8 mouse cellular contexts compared by ENCODE assay signal in genomic region chr7:100926311-100926923, GRCm38 (mm10). TPM values are rescaled to one million over a fixed set of nuclear protein-coding genes. Genes with fewer than 3 reads are reported as not detected.
DNase-seq lines count a peak whose midpoint lies in the region; ATAC-seq and TF ChIP-seq lines count a peak whose summit lies in the region.

No protein-coding gene starts in this region.

- no peak for TF ChIP-seq CTCF in lung, adult 2 months (IDR thresholded peaks at IDR 0.05; ENCODE audit: insufficient read depth, low read length)

- no peak overlapping the region for H3K27ac ChIP-seq in forebrain, embryonic 13.5 days
- peak overlapping the region; percentile 52 for H3K27ac ChIP-seq in kidney, embryonic 16.5 days (ENCODE audit: low read length)

- peaks cover 93% of the 10 kb centered on the region for H3K79me2 ChIP-seq in myocyte (ENCODE audit: control insufficient read depth, insufficient read depth)

- WGBS in lung, adult 2 months: 32% methylated on average over 12 of the region's 12 CpGs
- WGBS in forebrain, embryonic 13.5 days: 28% methylated on average over 12 of the region's 12 CpGs
- 8% methylated on average over 12 of the region's 12 CpGs for WGBS in kidney, embryonic 16.5 days

- peak overlapping the region; percentile 2 for H3ac ChIP-seq in myocyte (ENCODE audit: control insufficient read depth, insufficient read length)

- H3K4me1 ChIP-seq in lung, adult 2 months (ENCODE audit: control insufficient read depth, insufficient read depth, low read length): 0 out of 2 replicates have a peak, but pooled peaks cover 11% of the 10 kb centered on the region
- peaks cover 92% of the 10 kb centered on the region for H3K4me1 ChIP-seq in forebrain, embryonic 13.5 days
- H3K4me1 ChIP-seq in kidney, embryonic 16.5 days (ENCODE audit: insufficient read depth, low read length): peaks cover 87% of the 10 kb centered on the region

- peak overlapping the region; percentile 55 for H3K9ac ChIP-seq in forebrain, embryonic 13.5 days
- H3K9ac ChIP-seq in kidney, embryonic 16.5 days (replicated peaks; ENCODE audit: low read length): peak overlapping the region; percentile 99

- DNase-seq in lung, adult 2 months: no peak
- DNase-seq in lung, postnatal 36 days: no peak
- DNase-seq in cerebellum, postnatal 25 days: no peak
- no peak for DNase-seq in embryo, embryonic 11 days
- DNase-seq in spleen, adult 12 weeks (ENCODE audit: low spot score): no peak

- TF ChIP-seq POLR2A in lung, adult 2 months (IDR thresholded peaks at IDR 0.05; ENCODE audit: borderline replicate concordance, extremely low read depth, low read depth, low read length): no peak
- TF ChIP-seq POLR2A in myocyte (IDR thresholded peaks at IDR 0.05; ENCODE audit: insufficient read length, low read depth): no peak

- H3K36me3 ChIP-seq in forebrain, embryonic 13.5 days (ENCODE audit: poor library complexity, severe bottlenecking): 0 out of 2 replicates have a peak, but pooled peaks cover 12% of the 10 kb centered on the region
- H3K36me3 ChIP-seq in kidney, embryonic 16.5 days (ENCODE audit: insufficient read depth, low read length): peaks cover 25% of the 10 kb centered on the region
- H3K36me3 ChIP-seq in myocyte (ENCODE audit: control insufficient read depth, insufficient read depth): no peaks in the 10 kb centered on the region

- H3K4me2 ChIP-seq in forebrain, embryonic 13.5 days: peak overlapping the region; percentile 93
- peak overlapping the region; percentile 86 for H3K4me2 ChIP-seq in kidney, embryonic 16.5 days (replicated peaks; ENCODE audit: low read depth, low read length)
- peak overlapping the region; percentile 97 for H3K4me2 ChIP-seq in myocyte (ENCODE audit: low read depth)

- ATAC-seq in forebrain, embryonic 13.5 days: no peak
- ATAC-seq in kidney, embryonic 16.5 days (ENCODE audit: low FRiP score, low TSS enrichment): peak; percentile 22; the same call in 1 of the 2 replicates

- peaks cover 10% of the 10 kb centered on the region for H3K27me3 ChIP-seq in forebrain, embryonic 13.5 days
- H3K27me3 ChIP-seq in kidney, embryonic 16.5 days (ENCODE audit: insufficient read depth, low read length): no peaks in the 10 kb centered on the region
- H3K27me3 ChIP-seq in myocyte (ENCODE audit: control insufficient read depth, insufficient read depth, insufficient read length): no peaks in the 10 kb centered on the region

- no peaks in the 10 kb centered on the region for H3K9me3 ChIP-seq in forebrain, embryonic 13.5 days (replicated peaks)
- no peaks in the 10 kb centered on the region for H3K9me3 ChIP-seq in kidney, embryonic 16.5 days (ENCODE audit: low read length)

- H3K4me3 ChIP-seq in lung, adult 2 months (replicated peaks; ENCODE audit: extremely low read depth, low read depth, low read length): peak overlapping the region; percentile 25
- peak overlapping the region; percentile 31 for H3K4me3 ChIP-seq in forebrain, embryonic 13.5 days
- peak overlapping the region; percentile 88 for H3K4me3 ChIP-seq in kidney, embryonic 16.5 days (ENCODE audit: low read length)
- peak overlapping the region; percentile 75 for H3K4me3 ChIP-seq in myocyte

TF ChIP-seq in myocyte, 11 proteins besides CTCF, POLR2A, EP300 and RAD21:
- TF ChIP-seq MYOD1 (IDR thresholded peaks at IDR 0.05; ENCODE audit: control insufficient read depth in 1 of 3, insufficient read length in 2 of 3, low read depth in 2 of 3) (peak in 2 of 3 experiments; percentile 39 to 45), USF1 (IDR thresholded peaks at IDR 0.05; ENCODE audit: low read depth) (no peak), SRF (IDR thresholded peaks at IDR 0.05; ENCODE audit: control insufficient read depth, insufficient read length, low read depth) (no peak), POLR2AphosphoS2 (IDR thresholded peaks at IDR 0.05; ENCODE audit: insufficient read length, low read depth) (no peak), TCF3 (IDR thresholded peaks at IDR 0.05; ENCODE audit: insufficient read length, low read depth) (no peak), TCF12 (IDR thresholded peaks at IDR 0.05; ENCODE audit: insufficient read depth, poor library complexity, severe bottlenecking) (no peak), MYOG (IDR thresholded peaks at IDR 0.05; ENCODE audit: control insufficient read depth in 1 of 3, insufficient read depth in 1 of 3, insufficient read length in 2 of 3, low read depth in 2 of 3) (peak in 1 of 3 experiments; percentile 20), CEBPB (IDR thresholded peaks at IDR 0.05; ENCODE audit: insufficient read depth, poor library complexity, severe bottlenecking) (no peak)
TF ChIP-seq in myocyte: peak in this region for 2.

RNA-seq across cellular contexts. Expression of gene Arhgef17, which starts 5.5 kb away (rescaled TPM):
- 56.6 and 59.0 TPM in 2 replicates for polyA plus RNA-seq in lung, adult 2 months (2012; rRNA removed)
- polyA plus RNA-seq in forebrain, embryonic 13.5 days (2015; fragmentation: Nextera tagmentation; extraction: Ambion mirVana): 4.4 and 4.7 TPM in 2 replicates
- 10.7 and 10.8 TPM in 2 replicates for polyA plus RNA-seq in kidney, embryonic 16.5 days (2015; fragmentation: Nextera tagmentation; extraction: Ambion mirVana)
- polyA plus RNA-seq in myocyte (2012; fragmentation: generic; extraction: Trizol): 24.7 TPM

RNA-seq across cellular contexts. Expression of gene P2ry6, which starts 48.0 kb away (rescaled TPM):
- polyA plus RNA-seq in lung, adult 2 months (2012; rRNA removed): 59.1 and 61.6 TPM in 2 replicates
- polyA plus RNA-seq in forebrain, embryonic 13.5 days (2015; fragmentation: Nextera tagmentation; extraction: Ambion mirVana): 1.4 and 1.5 TPM in 2 replicates
- polyA plus RNA-seq in kidney, embryonic 16.5 days (2015; fragmentation: Nextera tagmentation; extraction: Ambion mirVana): 4.8 and 5.2 TPM in 2 replicates
- polyA plus RNA-seq in myocyte (2012; fragmentation: generic; extraction: Trizol): 0.13 TPM

Comparison
In these comparisons a context has a peak if more than half of its experiments do, and no peak if none do; other contexts are left out.
1. H3K4me3 ChIP-seq: peak in every context shown above with its lines; median percentile 88 in kidney, embryonic 16.5 days; 75 in myocyte; 31 in forebrain, embryonic 13.5 days; 25 in lung, adult 2 months.